Mouse (Mus musculus) E14TG2a.4 (cell line): ENCODE data around the gene Mgat4a.
A peak's percentile ranks its signal among the peaks of the same experiment; 100 is the strongest.

Source experiments
- H3K27me3 ChIP-seq: 2 replicates; pipeline ENCODE4 v1.6.1; 2014; ENCODE audit warnings: low read length, control low read depth; ENCODE audit not compliant: insufficient read depth
- H3K36me3 ChIP-seq: 2 replicates; pipeline ENCODE4 v1.6.1; 2014; ENCODE audit warnings: low read length, control low read depth; ENCODE audit not compliant: insufficient read depth
- H3K4me1 ChIP-seq: replicated peaks from 2 replicates; pipeline ENCODE4 v1.6.1; 2014; ENCODE audit warnings: low read depth, low read length, control low read depth
- H3K4me3 ChIP-seq: replicated peaks from 2 replicates; pipeline ENCODE4 v1.5.1; 2014; ENCODE audit warnings: mild to moderate bottlenecking, low read length
- H3K9me3 ChIP-seq: 2 replicates; pipeline ENCODE4 v1.6.1; 2014; ENCODE audit warnings: low read length, control low read depth
- CTCF ChIP-seq: conservative IDR thresholded peaks from 2 replicates; pipeline ENCODE4 v1.5.1; 2014; ENCODE audit warnings: low read length
- NANOG ChIP-seq: IDR thresholded peaks from 2 replicates; pipeline ENCODE4 v1.6.1; 2014; ENCODE audit warnings: borderline replicate concordance, low read length, mixed read lengths
- POU5F1 ChIP-seq: IDR thresholded peaks from 2 replicates; pipeline ENCODE4 v1.6.1; 2014; ENCODE audit warnings: low read length, borderline replicate concordance

Mgat4a gene

DNA sequence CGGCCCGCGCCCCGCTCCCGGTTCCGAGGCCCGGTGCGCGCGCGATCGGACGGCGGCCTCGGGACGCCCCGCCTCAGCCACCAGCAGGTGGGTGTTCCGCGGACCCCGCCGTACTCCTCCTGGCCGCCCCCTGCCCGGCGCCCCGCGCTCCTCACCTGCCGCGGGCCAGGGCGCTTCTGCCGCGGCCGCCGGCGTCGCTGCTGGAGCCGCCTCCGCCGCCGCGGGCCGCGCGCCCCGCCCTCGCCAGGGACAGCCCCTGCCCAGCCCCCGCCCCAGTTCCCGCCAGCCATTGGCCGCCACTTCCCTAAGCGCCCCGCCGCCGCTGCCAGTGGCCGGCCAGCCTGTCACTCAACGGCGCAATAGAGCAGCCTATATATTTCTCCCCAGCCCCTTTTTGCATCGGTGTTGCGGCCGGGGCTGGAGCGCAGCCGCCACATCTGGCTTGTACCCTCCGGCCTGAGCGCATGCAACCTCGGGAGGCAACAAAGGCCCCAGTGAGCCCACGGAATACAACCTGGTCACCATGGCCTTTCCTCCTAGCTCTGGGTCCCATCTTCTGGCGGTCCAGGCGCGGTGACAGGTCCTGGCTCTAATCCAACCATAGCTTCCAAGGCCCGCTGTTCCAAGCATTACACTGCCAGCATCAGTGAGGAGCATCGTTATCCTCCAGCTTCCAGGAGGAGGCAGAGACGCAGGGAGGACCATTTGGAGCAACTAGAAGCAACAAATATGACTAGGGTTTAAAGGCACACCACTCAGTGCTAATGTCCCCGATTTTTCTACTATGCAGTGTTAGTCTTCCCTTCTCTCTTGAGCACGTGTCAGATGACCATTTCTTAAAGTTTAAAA lies at the start of gene Mgat4a:
Gene Mgat4a (minus strand): TSS at position 207 of the 849 bp plus-strand sequence.
- no peaks in the 10 kb centered on the region for H3K9me3 ChIP-seq
- H3K36me3 ChIP-seq = no peaks in the 10 kb centered on the region
- TF ChIP-seq CTCF (no peak), POU5F1 (no peak), NANOG (no peak)
- H3K4me1 ChIP-seq = peaks cover 36% of the 10 kb centered on the region
- H3K4me3 ChIP-seq = peak within 1 kb of the TSS; percentile 84
- peaks cover 14% of the 10 kb centered on the region for H3K27me3 ChIP-seq

DNA sequence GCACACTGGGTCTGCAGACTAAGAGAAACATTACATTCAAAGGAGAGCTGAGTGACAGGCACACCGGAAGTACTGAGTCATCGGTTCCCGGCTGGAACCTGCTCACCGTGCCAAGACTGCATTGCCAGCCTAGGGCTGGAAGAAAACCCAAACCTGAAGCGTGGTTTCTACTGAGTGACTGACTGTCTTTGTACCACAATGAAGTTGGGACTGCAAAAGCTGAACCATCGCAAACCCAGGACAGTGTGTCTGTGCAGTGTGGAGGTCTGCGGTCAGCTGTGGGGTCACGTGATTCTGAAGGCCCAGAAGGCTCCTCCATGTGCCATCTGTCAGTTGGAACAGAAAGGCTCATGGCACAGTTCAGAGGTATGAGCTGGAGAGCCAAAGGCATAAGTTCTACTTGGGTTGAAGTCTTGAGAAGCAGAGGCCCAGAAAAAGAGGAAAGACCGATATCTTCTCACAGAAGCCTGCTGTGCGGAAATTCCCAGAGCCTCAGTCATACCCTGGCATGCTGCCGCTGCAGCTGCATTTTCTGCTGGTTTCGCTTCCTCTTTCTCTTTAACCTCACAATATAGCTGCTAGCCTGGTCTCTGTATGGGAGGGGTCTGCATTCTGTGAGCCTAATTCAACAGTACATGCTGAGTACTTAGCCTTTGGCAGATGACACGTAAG lies 45.1 kb upstream of the Mgat4a start:
- no peaks in the 10 kb centered on the region for H3K4me1 ChIP-seq
- H3K27me3 ChIP-seq = no peaks in the 10 kb centered on the region
- H3K4me3 ChIP-seq = no peak overlapping the region
- H3K9me3 ChIP-seq = no peaks in the 10 kb centered on the region
- TF ChIP-seq CTCF (no peak), NANOG (no peak), POU5F1 (no peak)
- no peaks in the 10 kb centered on the region for H3K36me3 ChIP-seq

GRCm38 (mm10) chr1:37583795-37584464 lies 43.1 kb upstream of the Mgat4a start:
- TF ChIP-seq NANOG (no peak), CTCF (no peak), POU5F1 (no peak)
- Histone ChIP-seq H3K36me3 (no peaks in the 10 kb centered on the region), H3K4me1 (no peaks in the 10 kb centered on the region), H3K9me3 (no peaks in the 10 kb centered on the region), H3K4me3 (no peak overlapping the region), H3K27me3 (no peaks in the 10 kb centered on the region)

DNA sequence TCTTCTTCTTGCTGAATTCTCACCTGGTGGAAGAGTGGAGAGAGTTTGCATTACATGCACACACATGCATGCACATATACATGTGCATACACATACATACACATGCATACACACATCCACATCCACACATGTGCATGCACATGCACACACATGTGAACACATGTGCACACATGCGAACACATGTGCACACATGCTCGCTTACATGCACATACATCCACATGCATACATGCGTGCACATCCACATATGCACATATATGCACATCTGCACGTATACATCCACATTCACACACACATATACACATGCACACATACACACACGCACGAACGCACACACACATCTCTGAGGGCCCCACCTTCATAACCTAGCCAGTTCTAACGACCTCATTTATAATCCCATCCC lies 42.4 kb upstream of the Mgat4a start:
- H3K27me3 ChIP-seq = no peaks in the 10 kb centered on the region
- no peaks in the 10 kb centered on the region for H3K36me3 ChIP-seq
- TF ChIP-seq CTCF (no peak), NANOG (no peak), POU5F1 (no peak)
- no peaks in the 10 kb centered on the region for H3K4me1 ChIP-seq
- no peak overlapping the region for H3K4me3 ChIP-seq
- no peaks in the 10 kb centered on the region for H3K9me3 ChIP-seq

GRCm38 (mm10) chr1:37579686-37580085 lies 38.9 kb upstream of the Mgat4a start:
- no peak overlapping the region for H3K4me3 ChIP-seq
- no peaks in the 10 kb centered on the region for H3K4me1 ChIP-seq
- no peaks in the 10 kb centered on the region for H3K36me3 ChIP-seq
- TF ChIP-seq CTCF (no peak), NANOG (no peak), POU5F1 (no peak)
- H3K27me3 ChIP-seq = no peaks in the 10 kb centered on the region
- H3K9me3 ChIP-seq = peaks cover 7% of the 10 kb centered on the region

DNA sequence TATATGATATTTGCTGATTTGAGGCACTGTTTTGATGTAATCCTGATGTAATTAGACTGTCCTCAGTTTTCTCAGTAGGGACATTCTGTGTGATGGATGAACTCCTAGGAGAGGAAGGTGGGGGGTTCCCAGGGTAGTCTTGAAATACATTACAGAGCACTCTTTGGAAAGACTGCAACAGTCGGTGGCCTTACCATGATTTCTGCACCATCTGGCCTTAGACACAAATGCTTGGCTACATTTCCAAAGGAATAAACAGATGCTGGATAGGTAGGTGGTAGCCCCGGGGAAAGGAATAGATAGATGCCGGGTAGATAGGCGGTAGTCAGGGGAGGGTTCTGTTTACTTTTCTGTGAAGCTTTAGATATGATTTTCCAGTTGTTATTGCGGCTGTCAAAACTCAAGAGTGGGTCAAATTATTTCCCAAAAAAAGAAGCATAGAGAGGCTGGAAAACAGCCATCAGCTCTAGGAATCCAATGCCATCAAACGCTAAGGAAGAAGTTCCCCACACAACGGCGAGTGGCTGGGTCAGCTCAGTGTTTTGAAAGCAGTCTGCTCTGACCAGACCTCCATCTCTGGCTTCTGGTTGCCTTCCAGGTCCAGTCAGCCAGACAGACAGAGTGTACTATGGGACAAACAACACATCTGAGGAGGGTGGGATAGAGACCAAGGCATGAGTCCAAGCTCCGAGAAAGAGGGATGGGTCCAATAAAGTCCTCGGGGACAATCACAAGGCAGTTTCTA lies 31.9 kb upstream of the Mgat4a start:
- peaks cover 7% of the 10 kb centered on the region for H3K9me3 ChIP-seq
- H3K36me3 ChIP-seq = no peaks in the 10 kb centered on the region
- TF ChIP-seq POU5F1 (no peak), NANOG (no peak), CTCF (no peak)
- H3K4me1 ChIP-seq = no peaks in the 10 kb centered on the region
- H3K27me3 ChIP-seq = no peaks in the 10 kb centered on the region
- H3K4me3 ChIP-seq = no peak overlapping the region

DNA sequence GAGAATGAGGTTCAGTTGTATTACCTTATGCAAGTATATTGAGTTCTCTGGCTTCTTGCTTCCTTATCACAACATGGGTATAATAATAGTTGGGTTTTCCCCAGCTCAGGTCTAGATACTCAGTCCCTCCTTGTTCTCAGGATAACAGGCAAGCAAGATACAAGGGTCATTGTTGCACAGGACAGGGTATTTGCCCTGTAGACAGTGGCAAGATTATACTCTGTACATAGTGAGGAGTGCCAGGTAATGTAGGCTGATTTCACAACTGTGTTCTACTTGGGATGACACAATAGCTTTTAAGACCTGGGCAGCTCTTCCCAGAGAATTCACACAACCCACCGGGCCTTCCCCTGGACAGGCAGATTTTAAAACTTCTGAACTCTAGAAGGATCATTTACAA lies 27.6 kb upstream of the Mgat4a start:
- TF ChIP-seq POU5F1 (no peak), NANOG (no peak), CTCF (no peak)
- no peaks in the 10 kb centered on the region for H3K36me3 ChIP-seq
- no peaks in the 10 kb centered on the region for H3K27me3 ChIP-seq
- H3K4me1 ChIP-seq = peaks cover 9% of the 10 kb centered on the region
- H3K9me3 ChIP-seq = no peaks in the 10 kb centered on the region
- no peak overlapping the region for H3K4me3 ChIP-seq

DNA sequence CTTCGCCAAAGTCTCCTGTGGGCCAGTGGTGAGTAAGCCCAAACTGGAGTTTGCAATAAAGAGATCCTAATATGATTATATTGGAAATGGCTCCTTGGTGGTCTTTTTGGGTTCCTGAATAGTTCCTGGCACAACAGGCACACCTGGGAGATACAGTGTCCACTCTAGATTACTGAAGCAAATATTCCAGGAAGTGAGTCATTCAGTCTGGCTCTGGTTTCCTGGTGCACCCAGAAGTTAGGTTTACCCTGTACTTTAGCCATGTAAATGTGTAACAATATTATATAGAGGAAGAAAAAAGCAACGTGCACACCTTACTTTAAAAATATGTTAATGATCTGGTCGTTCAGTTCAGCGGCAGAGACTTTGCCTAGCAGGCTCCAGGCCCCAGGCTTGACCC lies 25.9 kb upstream of the Mgat4a start:
- Histone ChIP-seq H3K36me3 (no peaks in the 10 kb centered on the region), H3K9me3 (no peaks in the 10 kb centered on the region), H3K4me1 (peaks cover 9% of the 10 kb centered on the region), H3K27me3 (no peaks in the 10 kb centered on the region), H3K4me3 (no peak overlapping the region)
- TF ChIP-seq CTCF = no peak
- no peak for TF ChIP-seq POU5F1
- no peak for TF ChIP-seq NANOG
